Comparison of ENCODE assay signal across 8 mouse cellular contexts in the genomic region with DNA sequence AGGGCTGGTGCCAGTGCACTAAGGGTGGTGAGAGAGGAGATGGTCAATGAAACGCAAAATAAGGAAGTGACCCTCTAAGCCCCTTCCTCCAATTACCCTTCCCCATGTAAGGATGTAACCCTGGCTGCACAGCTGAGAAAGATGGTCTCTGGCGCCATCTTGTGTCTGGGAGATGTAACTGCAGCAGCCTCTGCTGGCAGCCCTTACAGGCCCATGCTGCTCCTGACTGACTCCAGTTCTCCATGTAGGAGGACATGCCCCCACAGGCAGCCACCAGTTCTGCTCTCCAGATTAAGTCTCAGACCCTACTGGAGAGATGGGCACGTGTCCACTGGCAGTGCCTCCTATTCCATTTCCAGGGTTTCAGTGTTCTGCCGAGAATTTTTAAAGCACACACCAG. TPM values are rescaled to one million over a fixed set of nuclear protein-coding genes. Genes with fewer than 3 reads are reported as not detected.
DNase-seq lines count a peak whose midpoint lies in the region; ATAC-seq lines count a peak whose summit lies in the region.

No protein-coding gene starts in this region.

- DNase-seq in CD4-positive helper T cell, adult 2 months (ENCODE audit: low read depth, low spot score): peak; percentile 60
- DNase-seq in adrenal gland, postnatal 36 days: peak; percentile 61 to 72
- peak; percentile 70 for DNase-seq in heart, adult 8-10 months (ENCODE audit: low spot score)
- peak; percentile 68 for DNase-seq in kidney, adult 9 months
- DNase-seq in liver: peak; percentile 64
- DNase-seq in spleen, postnatal 4 days (ENCODE audit: low spot score in 2 of 2): peak; percentile 49 to 83

- WGBS in embryonic facial prominence, embryonic 13.5 days: 24% methylated on average over 4 of the region's 4 CpGs

- H3K4me3 ChIP-seq in embryonic facial prominence, embryonic 13.5 days: no peak overlapping the region

- no peaks in the 10 kb centered on the region for H3K4me1 ChIP-seq in embryonic facial prominence, embryonic 13.5 days

- peaks cover 92% of the 10 kb centered on the region for H3K36me3 ChIP-seq in embryonic facial prominence, embryonic 13.5 days

- no peaks in the 10 kb centered on the region for H3K9me3 ChIP-seq in embryonic facial prominence, embryonic 13.5 days

- H3K4me2 ChIP-seq in embryonic facial prominence, embryonic 13.5 days: no peak overlapping the region

- H3K27ac ChIP-seq in embryonic facial prominence, embryonic 13.5 days: no peak overlapping the region

- no peak for ATAC-seq in embryonic facial prominence, embryonic 13.5 days (ENCODE audit: insufficient number of reproducible peaks, insufficient read depth, low FRiP score, low TSS enrichment, low read depth)
- ATAC-seq in monocyte, adult 5-6 weeks (replicated peaks; ENCODE audit: insufficient number of reproducible peaks, low FRiP score, low TSS enrichment, poor library complexity, severe bottlenecking): peak; percentile 85

- no peaks in the 10 kb centered on the region for H3K27me3 ChIP-seq in embryonic facial prominence, embryonic 13.5 days

- 0 out of 2 replicates have a peak overlapping the region, but pooled peaks have one; percentile 11 for H3K9ac ChIP-seq in embryonic facial prominence, embryonic 13.5 days

RNA-seq across cellular contexts. Expression of gene Mcmbp, which starts 34.6 kb away (rescaled TPM):
- 10 to 100 TPM; 33.9 to 37.2 TPM for total RNA-seq in adrenal gland, postnatal 36 days (2021)
- polyA plus RNA-seq in embryonic facial prominence, embryonic 13.5 days (2015; fragmentation: Nextera tagmentation; extraction: Ambion mirVana): 68.8 and 70.8 TPM in 2 replicates
- 10 to 100 TPM; 19.7 to 21.6 (median 21.1) TPM for total RNA-seq in heart, adult 8-10 months (2022)
- total RNA-seq in monocyte, adult 5-6 weeks (2017): 50.6 to 82.0 TPM (median 62.4 TPM) in 3 replicates

RNA-seq across cellular contexts. Expression of gene Sec23ip, which starts 39.0 kb away (rescaled TPM):
- total RNA-seq in adrenal gland, postnatal 36 days (2021): 10 to 100 TPM; 42.4 to 44.0 TPM
- polyA plus RNA-seq in embryonic facial prominence, embryonic 13.5 days (2015; fragmentation: Nextera tagmentation; extraction: Ambion mirVana): 34.1 and 38.3 TPM in 2 replicates
- 10 to 100 TPM; 21.4 to 34.4 (median 26.8) TPM for total RNA-seq in heart, adult 8-10 months (2022)
- total RNA-seq in monocyte, adult 5-6 weeks (2017): 31.0 to 45.0 TPM (median 35.7 TPM) in 3 replicates
